Mouse (Mus musculus) heart, embryonic 11.5 days (tissue): ENCODE results near the gene Akap1. TPM values are rescaled to one million over a fixed set of nuclear protein-coding genes. Genes with fewer than 3 reads are reported as not detected.
"Not testable (repeated sequence)": the region's sequence is repeated elsewhere in the genome, so short reads cannot be mapped to it uniquely, and the experiment has no call there.

Experiments used
- ATAC-seq: fragments of 200-750 bp; cut with Nextera tagmentation; replicated peaks from 2 replicates; pipeline ENCODE4 v1.8.0; 2017; ENCODE audit warnings: moderate library complexity; ENCODE audit not compliant: insufficient number of reproducible peaks, low FRiP score, low TSS enrichment
- H3K27ac ChIP-seq: fragments of 300-500 bp; sonication (generic); 2 replicates; pipeline ENCODE4 v1.5.1; 2014; ENCODE audit warnings: mild to moderate bottlenecking, low read depth, low read length
- H3K27me3 ChIP-seq: fragments of 300-500 bp; sonication (generic); 2 replicates; pipeline ENCODE4 v1.6.1; 2014; ENCODE audit warnings: mild to moderate bottlenecking, low read length, mixed read lengths; ENCODE audit not compliant: control insufficient read depth, insufficient read depth
- H3K36me3 ChIP-seq: fragments of 300-500 bp; sonication (generic); 2 replicates; pipeline ENCODE4 v1.6.1; 2014; ENCODE audit warnings: mild to moderate bottlenecking, low read length, moderate library complexity, mixed read lengths; ENCODE audit not compliant: control insufficient read depth, insufficient read depth
- H3K4me1 ChIP-seq: fragments of 300-500 bp; sonication (generic); 2 replicates; pipeline ENCODE4 v1.6.1; 2014; ENCODE audit warnings: low read length; ENCODE audit not compliant: control insufficient read depth, insufficient read depth
- H3K4me2 ChIP-seq: fragments of 300-500 bp; sonication (generic); 2 replicates; pipeline ENCODE4 v1.6.1; 2014; ENCODE audit warnings: mild to moderate bottlenecking, moderate library complexity
- H3K4me3 ChIP-seq: fragments of 300-500 bp; sonication (generic); 2 replicates; pipeline ENCODE4 v1.5.1; 2014; ENCODE audit warnings: low read depth, low read length
- H3K9ac ChIP-seq: fragments of 300-500 bp; sonication (generic); 2 replicates; pipeline ENCODE4 v1.6.1; 2014; ENCODE audit warnings: mild to moderate bottlenecking, low read depth, low read length, moderate library complexity
- H3K9me3 ChIP-seq: fragments of 300-500 bp; sonication (generic); replicated peaks from 2 replicates; pipeline ENCODE4 v1.6.1; 2016; ENCODE audit warnings: low read length; ENCODE audit not compliant: control insufficient read depth
- WGBS: fragments of 180-500 bp; shearing (Covaris S2); extraction: QIAGEN DNeasy Blood & Tissue Kit; methylation state at CpG from one replicate; pipeline ENCODE4 v1.1.7; 2014; ENCODE audit not compliant: insufficient replicate concordance; 5-methylcytosine and 5-hydroxymethylcytosine counted together
- polyA plus RNA-seq: library from polyadenylated mRNA; unstranded; fragments of >200 nt; fragmentation: Nextera tagmentation; extraction: Ambion mirVana; gene quantifications from 2 replicates; pipeline ENCODE4 v1.2.1, GENCODE M21; 2014

Gene Akap1
- polyA plus RNA-seq, 1 experiment from 2014 or later, result 24.7 TPM

DNA sequence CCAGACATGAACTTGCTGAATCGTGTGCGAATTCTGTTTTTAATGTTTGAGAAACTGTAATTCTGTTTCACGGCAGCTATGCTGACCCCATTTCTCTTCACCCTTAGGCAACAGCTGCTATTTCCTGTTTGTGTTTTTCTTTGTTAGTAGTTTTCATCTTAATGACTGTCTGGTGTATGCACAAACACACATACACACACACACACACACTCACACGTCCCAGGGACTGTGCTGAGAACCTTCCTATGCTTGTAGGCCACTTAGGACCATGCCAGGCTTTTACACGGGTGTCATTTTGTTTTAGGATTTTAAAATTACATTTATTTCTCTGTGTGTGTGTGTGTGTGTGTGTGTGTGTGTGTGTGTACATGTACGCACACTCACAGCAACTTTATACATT lies 35.2 kb upstream of the Akap1 start:
- Histone ChIP-seq H3K36me3 (no peaks in the 10 kb centered on the region), H3K4me2 (no peak overlapping the region), H3K4me3 (no peak overlapping the region), H3K9ac (no peak overlapping the region), H3K9me3 (no peaks in the 10 kb centered on the region), H3K27ac (no peak overlapping the region), H3K4me1 (peaks cover 10% of the 10 kb centered on the region; the same call in 1 of the 2 replicates), H3K27me3 (no peaks in the 10 kb centered on the region)
- no peak for ATAC-seq
- 90% methylated on average over 6 of the region's 6 CpGs for WGBS

DNA sequence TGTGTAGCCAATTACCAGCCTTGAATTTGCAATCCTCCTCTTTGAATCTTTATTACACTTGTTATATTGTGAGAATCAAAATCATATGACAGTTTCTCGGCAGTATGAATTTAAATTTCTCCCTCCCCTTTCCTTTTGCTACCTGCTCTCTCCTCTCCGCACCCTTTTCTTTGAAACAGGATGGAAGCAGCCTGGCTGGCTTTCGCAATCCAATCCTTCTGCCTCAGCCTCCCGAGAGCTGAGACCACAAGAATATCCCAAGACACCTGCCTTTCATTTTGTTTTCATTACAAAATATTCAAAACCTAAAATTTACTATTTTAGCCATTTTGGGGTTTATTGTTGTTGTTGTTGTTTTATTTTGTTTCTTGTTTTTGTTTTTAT lies 34.0 kb upstream of the Akap1 start:
- no peak overlapping the region for H3K27ac ChIP-seq
- H3K4me2 ChIP-seq, result no peak overlapping the region
- 77% methylated on average over 4 of the region's 4 CpGs for WGBS
- no peak for ATAC-seq
- H3K27me3 ChIP-seq, result no peaks in the 10 kb centered on the region
- H3K4me3 ChIP-seq, result no peak overlapping the region
- no peaks in the 10 kb centered on the region for H3K36me3 ChIP-seq
- H3K9me3 ChIP-seq, result no peaks in the 10 kb centered on the region
- H3K9ac ChIP-seq, result no peak overlapping the region
- peaks cover 10% of the 10 kb centered on the region; the same call in 1 of the 2 replicates for H3K4me1 ChIP-seq

DNA sequence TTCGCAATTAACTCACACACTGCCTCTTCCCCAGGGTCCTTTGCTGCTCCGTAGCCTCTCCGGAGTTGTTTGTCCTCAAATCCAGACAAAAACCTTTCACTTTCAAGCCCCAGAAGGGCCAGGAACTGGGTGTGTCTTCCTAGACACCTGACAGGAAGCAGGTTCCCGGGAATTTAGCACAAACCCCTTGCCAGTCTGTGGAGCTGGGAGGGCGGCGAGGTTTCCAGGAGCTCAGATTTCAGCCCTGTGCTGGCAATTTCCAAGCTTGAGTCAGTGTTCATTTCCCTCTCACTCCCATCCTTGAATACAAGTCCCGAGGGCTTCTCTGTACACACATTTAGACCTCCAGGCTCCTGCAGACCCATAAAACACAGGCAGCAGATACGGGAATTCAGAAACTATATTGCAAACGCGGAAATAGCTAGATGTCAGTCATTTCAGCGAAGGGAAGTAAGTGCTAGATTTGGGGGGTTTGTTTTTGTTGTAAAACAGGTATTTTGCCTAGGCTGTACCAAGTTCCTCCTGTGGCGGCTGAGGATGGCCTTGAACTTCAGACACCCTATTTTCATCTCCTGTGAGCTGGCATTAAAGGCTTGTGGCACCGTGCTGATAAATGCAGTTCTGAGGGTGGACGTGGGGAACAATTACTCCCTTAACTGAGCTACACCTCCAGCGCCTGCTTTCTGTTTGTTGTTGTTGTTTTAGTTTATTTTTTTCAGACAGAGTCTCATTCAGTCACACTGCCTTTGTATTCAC lies 33.4 kb upstream of the Akap1 start:
- Histone ChIP-seq H3K9ac (no peak overlapping the region), H3K9me3 (no peaks in the 10 kb centered on the region), H3K27me3 (no peaks in the 10 kb centered on the region), H3K36me3 (no peaks in the 10 kb centered on the region), H3K4me3 (no peak overlapping the region), H3K4me2 (peak overlapping the region; percentile 4; the same call in 1 of the 2 replicates), H3K4me1 (0 out of 2 replicates have a peak, but pooled peaks cover 10% of the 10 kb centered on the region), H3K27ac (no peak overlapping the region)
- ATAC-seq, result no peak
- 47% methylated on average over 15 of the region's 15 CpGs for WGBS

DNA sequence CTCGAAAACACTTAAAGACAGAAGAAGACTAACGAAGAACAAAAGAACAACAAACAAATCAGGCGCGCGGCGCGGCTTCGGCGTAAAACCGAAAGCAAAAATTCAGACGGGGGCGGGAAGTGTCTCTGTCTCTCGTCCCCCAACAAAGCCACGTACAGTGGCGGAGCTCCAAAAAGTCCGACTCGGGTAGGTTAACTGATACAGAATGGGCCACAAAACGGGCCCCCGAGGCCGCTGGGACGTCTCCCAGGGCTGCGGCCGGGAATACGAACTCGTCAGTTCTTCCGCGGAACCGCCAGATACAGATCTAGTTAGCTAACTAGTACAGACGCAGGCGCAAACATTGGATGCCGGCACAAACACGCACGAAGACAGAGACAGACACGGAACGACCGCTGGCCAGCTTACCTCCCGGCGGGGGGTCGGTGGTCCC lies 31.4 kb upstream of the Akap1 start:
- not testable (repeated sequence) for H3K9me3 ChIP-seq, H3K27me3 ChIP-seq, ATAC-seq, H3K9ac ChIP-seq, H3K36me3 ChIP-seq, H3K27ac ChIP-seq, H3K4me1 ChIP-seq
- H3K4me2 ChIP-seq, result peak overlapping the region; percentile 29; the same call in 1 of the 2 replicates
- 23% methylated on average over 23 of the region's 39 CpGs for WGBS
- peak overlapping the region; percentile 29 for H3K4me3 ChIP-seq

DNA sequence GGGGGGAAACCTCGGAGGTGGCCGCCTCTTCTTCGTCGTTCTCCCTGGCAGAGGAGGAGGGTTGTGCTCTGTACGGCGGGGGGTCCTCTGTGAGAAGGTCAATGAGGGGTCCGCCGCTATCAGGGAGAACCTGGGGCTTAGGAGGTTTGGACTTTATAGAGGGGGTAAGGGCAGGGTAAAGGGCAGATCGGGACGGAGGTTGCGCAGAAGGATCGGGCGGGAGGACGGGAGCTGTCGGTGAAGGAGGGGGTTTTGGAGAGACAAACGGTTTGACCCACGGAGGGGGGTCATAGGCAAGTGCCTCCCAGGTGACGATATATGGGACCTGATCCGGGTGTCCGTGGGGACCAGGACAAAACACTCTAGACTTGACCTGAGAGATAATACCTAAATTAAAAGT lies 30.8 kb upstream of the Akap1 start:
- WGBS, result 44% methylated on average over 11 of the region's 20 CpGs
- H3K9me3 ChIP-seq, H3K4me3 ChIP-seq, H3K27ac ChIP-seq, H3K27me3 ChIP-seq, H3K36me3 ChIP-seq, H3K9ac ChIP-seq, H3K4me1 ChIP-seq, ATAC-seq: not testable (repeated sequence)
- H3K4me2 ChIP-seq, result peak overlapping the region; percentile 22; the same call in 1 of the 2 replicates

DNA sequence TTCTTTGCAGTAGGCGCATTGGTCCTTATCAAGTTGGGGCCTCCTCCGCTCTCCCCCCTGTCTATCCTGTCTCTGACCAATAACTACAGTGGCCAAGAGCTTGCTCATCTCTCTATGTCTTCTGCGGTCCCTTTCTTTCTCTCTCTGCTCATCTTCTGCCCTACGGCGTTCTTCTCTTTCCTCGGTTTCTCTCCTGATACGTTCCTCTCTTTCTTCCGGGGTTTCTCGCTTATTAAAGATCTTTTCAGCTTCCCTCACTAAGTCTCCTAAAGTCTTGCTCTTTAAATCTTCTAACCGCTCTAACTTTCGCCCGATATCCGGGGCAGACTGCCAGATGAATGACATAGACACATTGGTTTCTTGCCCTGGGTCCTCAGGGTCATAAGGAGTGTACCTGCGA lies 29.9 kb upstream of the Akap1 start:
- ATAC-seq, H3K27ac ChIP-seq, H3K27me3 ChIP-seq, H3K9me3 ChIP-seq, H3K4me3 ChIP-seq, H3K4me1 ChIP-seq, H3K36me3 ChIP-seq, H3K4me2 ChIP-seq, H3K9ac ChIP-seq: not testable (repeated sequence)
- WGBS, result 91% methylated on average over 11 of the region's 14 CpGs

DNA sequence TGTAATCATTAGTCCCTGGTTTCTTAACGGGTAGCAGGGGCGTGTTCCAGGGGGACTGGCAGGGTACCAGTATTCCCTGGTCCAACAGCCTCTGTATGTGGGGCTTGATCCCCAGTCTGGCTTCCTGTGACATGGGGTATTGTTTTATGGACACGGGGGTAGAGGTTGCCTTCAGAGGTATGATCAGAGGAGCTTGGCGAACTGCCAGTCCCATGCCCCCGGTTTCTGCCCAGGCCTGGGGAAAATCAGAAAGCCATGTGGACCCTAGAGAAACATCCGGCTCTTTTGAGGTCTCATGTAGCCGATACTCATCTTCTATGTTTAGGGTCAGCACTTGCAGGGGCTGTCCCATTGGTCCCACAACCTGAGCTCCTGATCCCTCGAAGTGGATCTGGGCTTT lies 29.1 kb upstream of the Akap1 start:
- not testable (repeated sequence) for H3K4me2 ChIP-seq, H3K36me3 ChIP-seq, H3K9ac ChIP-seq, H3K4me1 ChIP-seq, ATAC-seq, H3K27ac ChIP-seq, H3K9me3 ChIP-seq, H3K4me3 ChIP-seq, H3K27me3 ChIP-seq
- WGBS, result 75% methylated on average over 2 of the region's 8 CpGs

DNA sequence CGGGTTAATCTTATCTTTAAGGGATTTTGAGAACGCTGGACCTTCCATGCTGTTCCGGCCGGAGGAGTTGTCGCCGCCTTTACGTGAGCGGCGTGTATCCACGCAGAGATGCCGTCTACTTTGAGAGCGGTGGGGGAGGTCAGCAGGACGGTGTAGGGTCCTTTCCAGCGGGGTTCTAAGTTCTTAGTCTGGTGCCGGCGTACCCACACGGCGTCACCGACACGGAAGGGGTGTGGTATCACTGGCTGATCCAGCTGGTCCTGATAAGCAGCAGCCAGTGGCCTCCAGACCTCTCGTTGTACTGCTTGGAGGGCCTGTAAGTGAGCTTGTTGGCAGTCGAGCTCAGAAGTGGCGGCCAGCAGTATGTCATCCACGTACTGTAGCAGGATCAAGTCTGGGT lies 28.4 kb upstream of the Akap1 start:
- H3K27me3 ChIP-seq, H3K9ac ChIP-seq, H3K27ac ChIP-seq, H3K36me3 ChIP-seq, H3K4me2 ChIP-seq, H3K4me3 ChIP-seq, H3K4me1 ChIP-seq, ATAC-seq, H3K9me3 ChIP-seq: not testable (repeated sequence)
- 74% methylated on average over 20 of the region's 24 CpGs for WGBS

DNA sequence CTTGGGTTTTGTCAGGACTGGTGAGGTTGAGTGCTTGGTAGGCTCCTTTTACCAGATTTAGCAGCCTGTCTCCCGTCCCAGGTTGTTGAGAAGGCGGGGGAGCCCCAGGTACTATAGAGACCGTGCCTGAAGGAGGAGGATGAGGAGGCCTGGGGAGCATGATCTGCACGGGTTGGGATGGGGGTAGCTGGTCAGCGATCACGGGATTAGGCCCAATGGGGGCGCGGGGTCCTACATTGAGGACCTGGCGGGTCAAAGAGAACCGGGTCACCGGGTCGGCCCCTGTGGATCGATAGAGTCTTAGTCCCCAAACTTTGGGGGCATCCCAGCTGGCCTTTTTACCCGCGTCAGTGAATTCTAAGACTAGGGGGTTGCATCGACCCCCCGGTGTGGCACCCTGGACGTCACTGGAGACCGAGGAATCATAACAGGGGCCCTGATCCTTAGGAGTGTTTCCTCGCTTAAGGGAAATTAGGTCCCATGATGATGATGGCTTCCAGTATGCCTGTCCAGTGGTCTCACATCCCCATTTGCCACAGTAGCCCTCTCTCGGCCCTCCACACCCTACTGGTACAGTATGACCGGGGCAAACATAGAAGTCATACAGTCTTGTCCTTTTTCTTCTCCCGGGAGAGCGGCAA lies 27.7 kb upstream of the Akap1 start:
- H3K4me2 ChIP-seq, H3K9me3 ChIP-seq, ATAC-seq, H3K27ac ChIP-seq, H3K27me3 ChIP-seq, H3K4me1 ChIP-seq, H3K36me3 ChIP-seq, H3K9ac ChIP-seq, H3K4me3 ChIP-seq: not testable (repeated sequence)
- 90% methylated on average over 17 of the region's 24 CpGs for WGBS
